Mouse (Mus musculus): ENCODE measurements around the gene Cidec.

DNA sequence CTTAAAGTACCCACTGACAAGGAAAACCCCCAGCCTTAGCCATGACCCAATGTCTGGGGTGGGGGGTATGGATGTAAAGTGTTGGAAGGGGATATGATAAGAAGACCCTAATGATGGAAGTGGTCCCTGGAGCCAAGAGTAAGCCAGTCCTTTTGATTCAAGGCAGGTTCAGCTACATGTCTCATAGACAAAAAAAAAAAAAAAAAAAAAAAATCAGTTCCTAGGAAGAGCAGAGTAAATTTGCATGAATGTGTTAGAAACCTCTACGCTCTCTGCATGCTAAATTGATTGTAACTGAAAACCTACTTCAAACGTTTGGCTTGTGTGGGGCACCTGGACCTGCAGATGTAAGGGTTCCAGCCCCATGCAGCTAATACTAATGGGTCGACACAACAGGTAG is 3.8 kb downstream of the Cidec start:
- no peak for TF ChIP-seq CTCF (IDR thresholded peaks at IDR 0.05; ENCODE audit: low read depth)
- TF ChIP-seq EP300 (optimal IDR thresholded peaks at IDR 0.05), result no peak
